Mouse (Mus musculus) E14TG2a.4 (cell line): Measurements from ENCODE around the gene Shroom2.

Experiments
- CTCF ChIP-seq: conservative IDR thresholded peaks from 2 replicates; pipeline ENCODE4 v1.5.1; 2014; ENCODE audit warnings: low read length
- NANOG ChIP-seq: IDR thresholded peaks from 2 replicates; pipeline ENCODE4 v1.6.1; 2014; ENCODE audit warnings: borderline replicate concordance, low read length, mixed read lengths
- POU5F1 ChIP-seq: IDR thresholded peaks from 2 replicates; pipeline ENCODE4 v1.6.1; 2014; ENCODE audit warnings: low read length, borderline replicate concordance

- no peak for TF ChIP-seq CTCF
- TF ChIP-seq NANOG: no peak
- no peak for TF ChIP-seq POU5F1
These were observed 6.8 kb downstream of the Shroom2 start for GRCm38 (mm10) chrX:152762437-152762836.
